Mouse (Mus musculus) liver, embryonic 11.5 days (tissue): ENCODE data around the gene Klf14. TPM values are rescaled to one million over a fixed set of nuclear protein-coding genes. Genes with fewer than 3 reads are reported as not detected.

ENCODE experiments used
- ATAC-seq: fragments of 200-750 bp; cut with Nextera tagmentation; replicated peaks from 2 replicates; pipeline ENCODE4 v1.8.0; 2017; ENCODE audit warnings: moderate number of reproducible peaks, mild to moderate bottlenecking, moderate TSS enrichment, moderate library complexity; ENCODE audit not compliant: low FRiP score
- DNase-seq: peaks from one replicate; pipeline ENCODE4 v3.0.0-alpha.2; 2017; ENCODE audit warnings: low spot score
- H3K27ac ChIP-seq: fragments of 300-500 bp; sonication (generic); 2 replicates; pipeline ENCODE4 v1.5.1; 2014; ENCODE audit warnings: mild to moderate bottlenecking, low read depth, low read length, control low read depth
- H3K27me3 ChIP-seq: fragments of 300-500 bp; sonication (generic); replicated peaks from 2 replicates; pipeline ENCODE4 v1.6.1; 2014; ENCODE audit warnings: low read length, mixed read lengths; ENCODE audit not compliant: control insufficient read depth, insufficient read depth
- H3K36me3 ChIP-seq: fragments of 300-500 bp; sonication (generic); 2 replicates; pipeline ENCODE4 v1.6.1; 2014; ENCODE audit warnings: mild to moderate bottlenecking, low read length, moderate library complexity, mixed read lengths; ENCODE audit not compliant: control insufficient read depth, insufficient read depth
- H3K4me1 ChIP-seq: fragments of 300-500 bp; sonication (generic); replicated peaks from 2 replicates; pipeline ENCODE4 v1.6.1; 2014; ENCODE audit warnings: low read length, mixed read lengths; ENCODE audit not compliant: control insufficient read depth, insufficient read depth
- H3K4me2 ChIP-seq: fragments of 300-500 bp; sonication (generic); 2 replicates; pipeline ENCODE4 v1.6.1; 2014; ENCODE audit warnings: mild to moderate bottlenecking, control low read depth, moderate library complexity
- H3K4me3 ChIP-seq: fragments of 300-500 bp; sonication (generic); 2 replicates; pipeline ENCODE4 v1.5.1; 2014; ENCODE audit warnings: low read depth, low read length, control low read depth
- H3K9ac ChIP-seq: fragments of 300-500 bp; sonication (generic); 2 replicates; pipeline ENCODE4 v1.6.1; 2014; ENCODE audit warnings: low read depth, low read length, control low read depth
- H3K9me3 ChIP-seq: fragments of 300-500 bp; sonication (generic); 2 replicates; pipeline ENCODE4 v1.6.1; 2016; ENCODE audit warnings: low read length, inconsistent platforms, mixed read lengths; ENCODE audit not compliant: control insufficient read depth
- WGBS: fragments of 180-500 bp; shearing (Covaris S2); extraction: QIAGEN DNeasy Blood & Tissue Kit; methylation state at CpG from one replicate; pipeline ENCODE4 v1.1.7; 2014; 5-methylcytosine and 5-hydroxymethylcytosine counted together
- polyA plus RNA-seq: library from polyadenylated mRNA; unstranded; fragments of >200 nt; fragmentation: Nextera tagmentation; extraction: Ambion mirVana; gene quantifications from 2 replicates; pipeline ENCODE4 v1.2.1, GENCODE M21; 2014

Gene Klf14
- polyA plus RNA-seq = 0.99 and 1.1 TPM in 2 replicates

DNA sequence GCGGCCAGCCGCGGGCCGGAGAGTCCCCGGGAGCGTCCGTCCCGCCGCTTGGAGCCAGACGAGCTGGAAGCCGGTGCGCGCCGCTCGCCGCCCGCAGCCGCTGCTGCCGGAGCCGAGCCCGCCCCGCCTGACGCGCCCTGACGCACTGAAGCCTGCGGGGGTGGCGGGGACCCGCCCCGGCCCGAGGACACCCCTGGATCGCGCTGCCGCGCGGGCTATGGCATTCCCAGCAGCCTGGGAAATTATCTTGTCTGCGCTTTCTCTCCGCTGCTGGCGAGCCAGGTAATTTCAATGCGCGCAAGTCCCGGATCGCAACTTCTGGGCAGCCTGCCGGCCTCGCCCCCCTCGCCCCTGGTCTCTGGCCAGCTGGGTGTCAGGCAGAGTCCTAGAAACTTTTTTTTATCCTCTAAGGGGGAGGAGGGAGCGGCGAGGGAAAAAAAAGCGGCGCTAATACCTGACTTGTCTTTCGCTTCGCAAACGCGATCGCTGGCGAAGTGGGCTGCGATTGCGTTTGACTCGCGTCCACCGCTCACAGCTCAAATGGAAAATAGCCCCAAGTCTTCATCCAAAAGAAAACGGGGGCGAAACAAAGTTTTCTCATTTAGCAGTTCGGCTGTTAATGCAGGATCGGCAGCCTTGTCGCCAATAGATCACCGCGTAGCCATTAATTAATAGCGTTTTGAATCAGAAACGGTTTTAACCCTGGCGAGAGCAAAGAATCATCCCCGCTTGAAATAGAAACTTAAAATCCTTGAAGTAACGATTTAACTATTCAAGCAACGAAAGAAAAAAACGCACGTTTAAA, at the start of gene Klf14:
TSS of gene Klf14 (minus strand) at position 343 of the 805 bp plus-strand sequence.
- ATAC-seq (no peak), DNase-seq (peak; percentile 70)
- Histone ChIP-seq H3K4me3 (peak within 1 kb of the TSS; percentile 59), H3K36me3 (no peaks in the 10 kb centered on the region), H3K4me1 (no peaks in the 10 kb centered on the region; the same call in 1 of the 2 replicates), H3K9me3 (peaks cover 13% of the 10 kb centered on the region), H3K27me3 (peaks cover 60% of the 10 kb centered on the region), H3K27ac (no peak within 1 kb of the TSS), H3K4me2 (peak within 1 kb of the TSS; percentile 72), H3K9ac (no peak within 1 kb of the TSS)
- under 1% methylated on average over 74 of the region's 75 CpGs for WGBS

DNA sequence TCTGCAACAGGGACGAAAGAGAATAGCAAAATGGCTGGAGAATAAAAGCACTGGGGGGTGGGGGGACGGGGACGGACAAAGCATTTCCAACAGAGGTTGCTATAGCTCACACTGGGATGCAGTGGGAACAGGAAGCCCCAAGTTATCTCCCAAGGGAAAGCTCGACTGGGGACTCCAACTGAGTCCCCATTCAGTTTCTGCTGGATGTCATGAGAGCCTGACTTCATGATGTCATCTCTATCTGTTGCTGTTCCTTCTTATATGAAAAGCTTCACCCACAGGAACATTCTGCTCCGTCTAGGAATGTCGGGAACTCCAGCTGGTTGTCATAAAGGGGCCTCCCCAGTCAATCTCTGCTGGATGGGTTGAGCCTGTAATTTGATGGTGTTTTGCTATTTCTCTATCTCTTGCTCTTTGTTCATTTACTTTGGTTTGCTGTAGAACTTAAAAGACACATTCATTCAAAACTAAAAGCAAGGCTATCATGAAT, 47.3 kb upstream of the Klf14 start:
- Histone ChIP-seq H3K4me2 (no peak overlapping the region), H3K27me3 (no peaks in the 10 kb centered on the region; the same call in 1 of the 2 replicates), H3K4me3 (no peak overlapping the region), H3K27ac (no peak overlapping the region), H3K4me1 (no peaks in the 10 kb centered on the region), H3K36me3 (no peaks in the 10 kb centered on the region), H3K9ac (no peak overlapping the region), H3K9me3 (no peaks in the 10 kb centered on the region)
- DNase-seq (no peak), ATAC-seq (no peak)
- 71% methylated on average over 6 of the region's 6 CpGs for WGBS

DNA sequence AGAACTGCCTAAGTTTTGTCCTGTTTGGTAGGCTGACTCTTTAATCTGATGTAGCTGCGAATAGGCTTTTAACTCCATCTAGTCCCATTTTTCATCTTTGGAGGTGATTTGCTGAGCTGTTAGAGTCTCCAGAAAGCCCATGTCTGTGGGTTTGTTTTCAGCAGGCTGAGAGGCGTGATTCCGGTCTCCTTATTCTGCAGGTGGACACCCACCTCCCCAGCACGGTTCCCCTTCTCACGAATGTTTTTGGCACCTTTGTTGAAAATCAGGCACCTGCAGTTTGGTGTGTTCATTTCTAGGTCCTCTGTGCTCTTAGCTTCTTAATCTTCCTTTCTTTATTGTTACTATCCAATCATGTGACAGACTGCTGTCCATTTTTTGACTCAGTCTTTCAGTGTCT, 27.5 kb upstream of the Klf14 start:
- Histone ChIP-seq H3K27ac (no peak overlapping the region), H3K9ac (no peak overlapping the region), H3K4me3 (no peak overlapping the region), H3K9me3 (no peaks in the 10 kb centered on the region), H3K27me3 (no peaks in the 10 kb centered on the region), H3K4me1 (no peaks in the 10 kb centered on the region), H3K4me2 (no peak overlapping the region), H3K36me3 (no peaks in the 10 kb centered on the region)
- ATAC-seq (no peak), DNase-seq (no peak)
- 86% methylated on average over 5 of the region's 5 CpGs for WGBS

DNA sequence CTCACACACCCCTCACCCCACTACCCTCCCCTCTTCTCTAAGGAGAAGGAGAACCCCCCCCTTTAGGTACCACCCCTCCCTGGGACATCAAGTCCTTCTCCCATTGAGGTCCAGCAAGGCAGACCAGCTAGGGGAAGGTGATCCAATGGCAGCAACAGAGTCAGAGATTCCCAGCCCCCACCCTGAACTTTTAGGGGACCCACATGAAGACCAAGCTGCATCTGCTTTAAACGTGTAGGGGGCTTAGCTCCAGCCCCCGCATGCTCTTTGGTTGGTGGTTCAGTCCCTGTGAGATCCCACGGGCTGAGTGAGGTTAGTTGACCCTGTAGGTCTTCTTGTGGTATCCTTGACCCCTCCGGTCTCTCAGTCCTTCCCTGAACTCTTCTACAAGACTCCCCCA, 24.1 kb upstream of the Klf14 start:
- Histone ChIP-seq H3K9ac (no peak overlapping the region), H3K27me3 (no peaks in the 10 kb centered on the region), H3K27ac (no peak overlapping the region), H3K4me2 (no peak overlapping the region), H3K4me3 (no peak overlapping the region), H3K9me3 (no peaks in the 10 kb centered on the region), H3K36me3 (no peaks in the 10 kb centered on the region), H3K4me1 (no peaks in the 10 kb centered on the region)
- ATAC-seq = no peak
- WGBS = 72% methylated on average over 4 of the region's 4 CpGs
- no peak for DNase-seq

DNA sequence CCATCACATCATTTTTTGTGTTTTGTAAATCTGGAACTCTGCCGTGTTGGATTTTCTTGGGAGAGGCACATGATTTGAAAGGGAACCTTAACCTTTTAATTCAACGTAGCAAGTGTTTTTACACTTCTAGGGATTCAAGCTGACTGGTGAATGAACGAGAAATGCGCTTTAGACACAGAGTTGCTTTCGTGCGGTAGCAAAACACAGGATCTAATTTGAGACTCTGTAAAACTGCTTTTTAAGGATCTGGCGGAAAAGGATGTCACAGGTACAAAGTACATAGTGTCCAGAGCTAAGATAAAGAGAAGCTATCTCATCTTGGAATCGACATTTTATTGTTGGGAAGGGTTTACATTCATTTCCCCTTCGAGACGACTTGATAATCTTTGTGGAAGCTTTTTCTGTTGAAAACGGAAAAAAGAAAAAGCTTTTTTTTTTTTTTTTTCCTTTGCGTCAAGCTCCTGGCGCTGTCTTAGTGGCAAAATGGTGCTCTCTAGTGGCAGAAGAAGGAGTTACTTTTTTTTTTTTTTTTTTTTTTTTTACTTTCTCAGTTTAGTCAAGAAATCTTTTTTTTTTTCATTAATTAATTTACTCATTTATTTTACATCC, 23.6 kb upstream of the Klf14 start:
- Histone ChIP-seq H3K9me3 (no peaks in the 10 kb centered on the region), H3K4me1 (no peaks in the 10 kb centered on the region), H3K4me3 (no peak overlapping the region), H3K9ac (no peak overlapping the region), H3K27ac (no peak overlapping the region), H3K36me3 (no peaks in the 10 kb centered on the region), H3K4me2 (peak overlapping the region; percentile 43), H3K27me3 (no peaks in the 10 kb centered on the region)
- no peak for ATAC-seq
- 21% methylated on average over 13 of the region's 13 CpGs for WGBS
- DNase-seq = no peak

DNA sequence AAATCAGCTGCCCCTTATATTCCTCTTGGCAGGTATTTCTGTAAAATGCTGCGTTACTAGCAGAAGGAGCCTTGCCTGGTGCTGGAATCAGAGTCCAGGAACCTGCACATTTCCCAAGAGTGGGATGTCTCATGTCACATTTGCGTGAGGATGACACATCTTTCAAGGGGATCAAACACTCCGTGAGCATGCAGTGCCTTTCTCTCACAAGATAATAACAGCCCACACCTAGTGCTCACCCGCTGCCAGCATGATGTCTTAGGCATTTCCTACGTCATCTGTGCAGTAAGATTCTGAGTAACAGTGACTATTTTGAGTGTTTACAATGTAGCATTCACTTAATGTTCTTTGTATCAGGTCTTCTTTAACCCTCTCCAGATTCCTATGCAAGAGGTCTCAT, 22.5 kb upstream of the Klf14 start:
- Histone ChIP-seq H3K27ac (no peak overlapping the region), H3K4me3 (no peak overlapping the region), H3K9me3 (no peaks in the 10 kb centered on the region), H3K4me1 (no peaks in the 10 kb centered on the region), H3K4me2 (no peak overlapping the region), H3K36me3 (no peaks in the 10 kb centered on the region), H3K9ac (no peak overlapping the region), H3K27me3 (no peaks in the 10 kb centered on the region)
- no peak for ATAC-seq
- 74% methylated on average over 5 of the region's 5 CpGs for WGBS
- DNase-seq = no peak

DNA sequence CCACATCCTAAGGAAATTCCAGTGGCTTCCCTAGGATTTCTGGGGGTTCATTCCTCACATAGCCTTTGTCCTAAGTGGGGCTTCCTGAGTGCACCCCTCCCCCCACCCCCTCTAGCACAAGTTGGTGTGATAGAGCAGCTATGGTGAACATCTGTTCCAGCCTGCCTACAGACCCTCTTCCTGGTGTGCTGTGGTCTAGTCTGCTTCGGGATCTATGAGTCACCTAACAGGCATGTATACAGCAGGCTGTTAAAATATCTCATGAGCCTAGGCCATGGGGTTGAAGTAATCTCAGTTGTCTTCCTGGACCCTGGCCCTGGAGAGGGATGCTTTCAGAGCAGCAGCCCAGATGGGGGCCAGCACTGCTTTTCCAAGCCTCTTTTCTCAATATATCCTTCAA, 19.7 kb upstream of the Klf14 start:
- no peaks in the 10 kb centered on the region for H3K36me3 ChIP-seq
- no peaks in the 10 kb centered on the region for H3K9me3 ChIP-seq
- no peak overlapping the region for H3K4me2 ChIP-seq
- H3K27me3 ChIP-seq = no peaks in the 10 kb centered on the region
- DNase-seq = no peak
- H3K4me1 ChIP-seq = no peaks in the 10 kb centered on the region
- ATAC-seq = no peak
- 31% methylated on average over 1 of the region's 1 CpGs for WGBS
- no peak overlapping the region for H3K27ac ChIP-seq
- no peak overlapping the region for H3K4me3 ChIP-seq
- H3K9ac ChIP-seq = no peak overlapping the region

DNA sequence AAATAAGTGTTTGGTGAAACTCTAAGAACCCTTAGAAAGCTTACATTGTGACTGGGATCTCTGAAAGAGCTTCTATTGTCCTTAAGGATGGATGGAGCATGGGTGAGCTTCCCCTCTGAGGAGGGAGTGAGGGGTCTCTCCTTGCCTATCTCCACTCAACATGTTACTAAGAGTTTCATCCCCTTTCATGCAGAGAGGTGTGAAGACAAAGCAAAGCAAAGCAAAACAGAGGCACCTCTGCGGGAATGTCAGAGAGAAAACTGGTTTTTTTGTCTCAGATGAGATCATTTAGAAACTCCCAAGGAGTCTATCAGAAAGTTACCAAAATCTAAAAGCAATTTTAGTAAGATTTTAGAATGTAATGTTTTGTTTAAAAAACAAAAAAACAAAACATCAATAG, 13.2 kb upstream of the Klf14 start:
- Histone ChIP-seq H3K4me3 (no peak overlapping the region), H3K36me3 (no peaks in the 10 kb centered on the region), H3K4me2 (no peak overlapping the region), H3K9ac (no peak overlapping the region), H3K27ac (no peak overlapping the region), H3K27me3 (0 out of 2 replicates have a peak, but pooled peaks cover 3% of the 10 kb centered on the region), H3K4me1 (no peaks in the 10 kb centered on the region), H3K9me3 (no peaks in the 10 kb centered on the region)
- 73% methylated on average over 1 of the region's 1 CpGs for WGBS
- ATAC-seq (no peak), DNase-seq (no peak)
